Mouse (Mus musculus) myocyte (in vitro differentiated cells): ENCODE data around the gene Mras. TPM values are rescaled to one million over a fixed set of nuclear protein-coding genes. Genes with fewer than 3 reads are reported as not detected.
A peak's percentile ranks its signal among the peaks of the same experiment; 100 is the strongest.

Experiments used
- H3K27me3 ChIP-seq: one replicate; pipeline ENCODE4 v1.6.1; 2011; ENCODE audit not compliant: control insufficient read depth, insufficient read depth, insufficient read length
- H3K36me3 ChIP-seq: one replicate; pipeline ENCODE4 v1.6.1; 2011; ENCODE audit not compliant: control insufficient read depth, insufficient read depth
- H3K4me2 ChIP-seq: one replicate; pipeline ENCODE4 v1.6.1; 2011; ENCODE audit warnings: low read depth, control low read depth
- H3K4me3 ChIP-seq: one replicate; pipeline ENCODE4 v1.5.1; 2011; ENCODE audit warnings: mild to moderate bottlenecking, control low read depth, moderate library complexity
- H3K79me2 ChIP-seq: one replicate; pipeline ENCODE4 v1.6.1; 2011; ENCODE audit not compliant: control insufficient read depth, insufficient read depth
- H3ac ChIP-seq: one replicate; pipeline ENCODE4 v1.6.1; 2011; ENCODE audit not compliant: control insufficient read depth, insufficient read length
- CEBPB ChIP-seq: IDR thresholded peaks from 2 replicates; pipeline ENCODE4 v1.6.1; 2011; ENCODE audit warnings: mild to moderate bottlenecking, moderate library complexity; ENCODE audit not compliant: poor library complexity, insufficient read depth, severe bottlenecking
- E2F4 ChIP-seq: IDR thresholded peaks from one replicate; pipeline ENCODE4 v1.6.1; 2011; ENCODE audit warnings: mild to moderate bottlenecking, control low read depth, moderate library complexity; ENCODE audit not compliant: insufficient read depth
- MAX ChIP-seq: IDR thresholded peaks from one replicate; pipeline ENCODE4 v1.6.1; 2011; ENCODE audit warnings: low read depth, mild to moderate bottlenecking, control low read depth
- MYOD1 ChIP-seq, 3 experiments: IDR thresholded peaks; one replicate each; pipeline ENCODE4 v1.6.1; 2011; ENCODE audit warnings: control low read depth in 2 of 3, low read depth in 2 of 3, mild to moderate bottlenecking in 2 of 3, moderate library complexity in 1 of 3; ENCODE audit not compliant: insufficient read length in 2 of 3, control insufficient read depth in 1 of 3
- MYOG ChIP-seq, 3 experiments: IDR thresholded peaks; one replicate each; pipeline ENCODE4 v1.6.1; 2011; ENCODE audit warnings: control low read depth in 2 of 3, low read depth in 2 of 3, mild to moderate bottlenecking in 2 of 3; ENCODE audit not compliant: insufficient read length in 2 of 3, control insufficient read depth in 1 of 3, insufficient read depth in 1 of 3
- POLR2A ChIP-seq: IDR thresholded peaks from one replicate; pipeline ENCODE4 v1.6.1; 2011; ENCODE audit warnings: low read depth, mild to moderate bottlenecking, control low read depth, moderate library complexity; ENCODE audit not compliant: insufficient read length
- POLR2AphosphoS2 ChIP-seq: IDR thresholded peaks from one replicate; pipeline ENCODE4 v1.6.1; 2011; ENCODE audit warnings: low read depth, control low read depth; ENCODE audit not compliant: insufficient read length
- REST ChIP-seq: IDR thresholded peaks from one replicate; pipeline ENCODE4 v1.6.1; 2011; ENCODE audit warnings: mild to moderate bottlenecking, control low read depth, moderate library complexity; ENCODE audit not compliant: insufficient read depth, insufficient read length
- SRF ChIP-seq: IDR thresholded peaks from one replicate; pipeline ENCODE4 v1.6.1; 2011; ENCODE audit warnings: low read depth; ENCODE audit not compliant: control insufficient read depth, insufficient read length
- TCF12 ChIP-seq: IDR thresholded peaks from one replicate; pipeline ENCODE4 v1.6.1; 2011; ENCODE audit warnings: mild to moderate bottlenecking, control low read depth; ENCODE audit not compliant: poor library complexity, insufficient read depth, severe bottlenecking
- TCF3 ChIP-seq: IDR thresholded peaks from one replicate; pipeline ENCODE4 v1.6.1; 2011; ENCODE audit warnings: low read depth, control low read depth; ENCODE audit not compliant: insufficient read length
- USF1 ChIP-seq: IDR thresholded peaks from one replicate; pipeline ENCODE4 v1.6.1; 2011; ENCODE audit warnings: low read depth, mild to moderate bottlenecking, control low read depth, moderate library complexity
- polyA plus RNA-seq: library from polyadenylated mRNA; unstranded; fragments of >200 nt; fragmentation: generic; extraction: Trizol; gene quantifications from one replicate; pipeline ENCODE4 v1.2.1, GENCODE M21; 2012; ENCODE audit warnings: missing spikeins

Mras gene
- polyA plus RNA-seq, 1 experiment, result 18.8 TPM

GRCm38 (mm10) chr9:99382556-99382955 is 54.6 kb downstream of the Mras start:
- H3ac ChIP-seq, result no peak overlapping the region
- no peaks in the 10 kb centered on the region for H3K27me3 ChIP-seq
- no peaks in the 10 kb centered on the region for H3K79me2 ChIP-seq
- H3K4me2 ChIP-seq, result no peak overlapping the region
- no peaks in the 10 kb centered on the region for H3K36me3 ChIP-seq
- H3K4me3 ChIP-seq, result no peak overlapping the region
- TF ChIP-seq TCF3, result no peak
- no peak for TF ChIP-seq MAX
- TF ChIP-seq POLR2A, result no peak
- TF ChIP-seq E2F4, result no peak
- no peak for TF ChIP-seq MYOG (IDR thresholded peaks at IDR 0.05; ENCODE audit: control insufficient read depth in 1 of 3, insufficient read depth in 1 of 3, insufficient read length in 2 of 3, low read depth in 2 of 3)
- no peak for TF ChIP-seq SRF
- TF ChIP-seq REST, result no peak
- TF ChIP-seq TCF12, result no peak
- no peak for TF ChIP-seq USF1
- TF ChIP-seq CEBPB, result no peak
- TF ChIP-seq POLR2AphosphoS2, result no peak
- no peak for TF ChIP-seq MYOD1 (IDR thresholded peaks at IDR 0.05; ENCODE audit: control insufficient read depth in 1 of 3, insufficient read length in 2 of 3, low read depth in 2 of 3)

- no peaks in the 10 kb centered on the region for H3K27me3 ChIP-seq
- no peaks in the 10 kb centered on the region for H3K79me2 ChIP-seq
- no peaks in the 10 kb centered on the region for H3K36me3 ChIP-seq
- no peak overlapping the region for H3K4me2 ChIP-seq
- no peak for TF ChIP-seq USF1
- no peak for TF ChIP-seq SRF
- TF ChIP-seq E2F4, result no peak
- no peak for TF ChIP-seq MYOG (IDR thresholded peaks at IDR 0.05; ENCODE audit: control insufficient read depth in 1 of 3, insufficient read depth in 1 of 3, insufficient read length in 2 of 3, low read depth in 2 of 3)
- no peak for TF ChIP-seq POLR2AphosphoS2
- H3ac ChIP-seq, result no peak overlapping the region
- no peak overlapping the region for H3K4me3 ChIP-seq
These were observed 58.0 kb downstream of the Mras start for GRCm38 (mm10) chr9:99379194-99379593.

GRCm38 (mm10) chr9:99376591-99377418 is 60.4 kb downstream of the Mras start:
- no peaks in the 10 kb centered on the region for H3K79me2 ChIP-seq
- no peak overlapping the region for H3K4me2 ChIP-seq
- H3ac ChIP-seq, result no peak overlapping the region
- no peak overlapping the region for H3K4me3 ChIP-seq
- no peak for TF ChIP-seq POLR2AphosphoS2
- TF ChIP-seq TCF3, result no peak
- no peak for TF ChIP-seq E2F4
- TF ChIP-seq POLR2A, result no peak
- TF ChIP-seq SRF, result no peak
- TF ChIP-seq USF1, result no peak
- TF ChIP-seq CEBPB, result no peak
- TF ChIP-seq MAX, result no peak
- no peaks in the 10 kb centered on the region for H3K27me3 ChIP-seq
- H3K36me3 ChIP-seq, result no peaks in the 10 kb centered on the region

GRCm38 (mm10) chr9:99368431-99368830 is 68.8 kb downstream of the Mras start:
- Histone ChIP-seq H3K4me3 (no peak overlapping the region), H3ac (no peak overlapping the region), H3K79me2 (no peaks in the 10 kb centered on the region), H3K36me3 (no peaks in the 10 kb centered on the region), H3K4me2 (no peak overlapping the region), H3K27me3 (no peaks in the 10 kb centered on the region)
- TF ChIP-seq REST (no peak), SRF (no peak), MYOG (IDR thresholded peaks at IDR 0.05; ENCODE audit: control insufficient read depth in 1 of 3, insufficient read depth in 1 of 3, insufficient read length in 2 of 3, low read depth in 2 of 3) (no peak), POLR2AphosphoS2 (no peak), TCF3 (no peak), TCF12 (no peak), CEBPB (no peak)

GRCm38 (mm10) chr9:99365906-99366305 is 71.3 kb downstream of the Mras start:
- Histone ChIP-seq H3K4me3 (no peak overlapping the region), H3K36me3 (no peaks in the 10 kb centered on the region), H3ac (no peak overlapping the region), H3K79me2 (no peaks in the 10 kb centered on the region), H3K27me3 (no peaks in the 10 kb centered on the region), H3K4me2 (peak overlapping the region; percentile 45)
- TF ChIP-seq USF1 (no peak), MYOD1 (IDR thresholded peaks at IDR 0.05; ENCODE audit: control insufficient read depth in 1 of 3, insufficient read length in 2 of 3, low read depth in 2 of 3) (no peak), MYOG (IDR thresholded peaks at IDR 0.05; ENCODE audit: control insufficient read depth in 1 of 3, insufficient read depth in 1 of 3, insufficient read length in 2 of 3, low read depth in 2 of 3) (no peak), POLR2AphosphoS2 (no peak), MAX (no peak), SRF (no peak), TCF3 (no peak), REST (no peak), TCF12 (no peak), E2F4 (no peak), POLR2A (no peak), CEBPB (no peak)
